Mouse (Mus musculus): ENCODE results near the gene Olfr832. TPM values are rescaled to one million over a fixed set of nuclear protein-coding genes. Genes with fewer than 3 reads are reported as not detected.

Olfr832 gene
- not detected for polyA plus RNA-seq (2014; fragmentation: Illumina TruSeq; extraction: RNeasy Lipid Tissue Mini Kit (QIAGEN cat#74804); ENCODE audit: low replicate concordance)

GRCm38 (mm10) chr9:18936822-18937221 lies at the start of gene Olfr832:
Olfr832 (plus strand) TSS chr9:18937122.

GRCm38 (mm10) chr9:18987690-18988089 lies 50.8 kb downstream of the Olfr832 start, which contains the start of gene Olfr834:
Olfr834 (plus strand) TSS chr9:18987990.

Other genes with a start within 250 kb of the Olfr832 start
- not detected for gene Olfr24, start 173.1 kb upstream of the Olfr832 start, polyA plus RNA-seq (2014; fragmentation: Illumina TruSeq; extraction: RNeasy Lipid Tissue Mini Kit (QIAGEN cat#74804); ENCODE audit: low replicate concordance)
- gene Olfr828, start 117.6 kb upstream of the Olfr832 start, polyA plus RNA-seq (2014; fragmentation: Illumina TruSeq; extraction: RNeasy Lipid Tissue Mini Kit (QIAGEN cat#74804); ENCODE audit: low replicate concordance), result not detected
- gene Olfr829, start 82.2 kb upstream of the Olfr832 start, polyA plus RNA-seq (2014; fragmentation: Illumina TruSeq; extraction: RNeasy Lipid Tissue Mini Kit (QIAGEN cat#74804); ENCODE audit: low replicate concordance), result not detected
- gene Olfr830, start 62.4 kb upstream of the Olfr832 start, polyA plus RNA-seq (2014; fragmentation: Illumina TruSeq; extraction: RNeasy Lipid Tissue Mini Kit (QIAGEN cat#74804); ENCODE audit: low replicate concordance), result not detected
- gene Olfr834, start 50.9 kb downstream of the Olfr832 start, polyA plus RNA-seq (2014; fragmentation: Illumina TruSeq; extraction: RNeasy Lipid Tissue Mini Kit (QIAGEN cat#74804); ENCODE audit: low replicate concordance), result not detected
- not detected for gene Olfr835, start 95.6 kb downstream of the Olfr832 start, polyA plus RNA-seq (2014; fragmentation: Illumina TruSeq; extraction: RNeasy Lipid Tissue Mini Kit (QIAGEN cat#74804); ENCODE audit: low replicate concordance)
- not detected for gene Olfr836, start 183.3 kb downstream of the Olfr832 start, polyA plus RNA-seq (2014; fragmentation: Illumina TruSeq; extraction: RNeasy Lipid Tissue Mini Kit (QIAGEN cat#74804); ENCODE audit: low replicate concordance)
- gene Olfr837, start 199.2 kb downstream of the Olfr832 start, polyA plus RNA-seq (2014; fragmentation: Illumina TruSeq; extraction: RNeasy Lipid Tissue Mini Kit (QIAGEN cat#74804); ENCODE audit: low replicate concordance), result not detected
- gene Olfr839-ps1, start 240.2 kb downstream of the Olfr832 start, polyA plus RNA-seq (2014; fragmentation: Illumina TruSeq; extraction: RNeasy Lipid Tissue Mini Kit (QIAGEN cat#74804); ENCODE audit: low replicate concordance), result not detected